Mouse (Mus musculus): ENCODE measurements at regions not wholly inside any gene's neighbourhood (a gene's known extent, or its start where the extent isn't known, plus 50 kb on each side); places are given as distances from the start of the nearest gene placed in this dataset.

DNA sequence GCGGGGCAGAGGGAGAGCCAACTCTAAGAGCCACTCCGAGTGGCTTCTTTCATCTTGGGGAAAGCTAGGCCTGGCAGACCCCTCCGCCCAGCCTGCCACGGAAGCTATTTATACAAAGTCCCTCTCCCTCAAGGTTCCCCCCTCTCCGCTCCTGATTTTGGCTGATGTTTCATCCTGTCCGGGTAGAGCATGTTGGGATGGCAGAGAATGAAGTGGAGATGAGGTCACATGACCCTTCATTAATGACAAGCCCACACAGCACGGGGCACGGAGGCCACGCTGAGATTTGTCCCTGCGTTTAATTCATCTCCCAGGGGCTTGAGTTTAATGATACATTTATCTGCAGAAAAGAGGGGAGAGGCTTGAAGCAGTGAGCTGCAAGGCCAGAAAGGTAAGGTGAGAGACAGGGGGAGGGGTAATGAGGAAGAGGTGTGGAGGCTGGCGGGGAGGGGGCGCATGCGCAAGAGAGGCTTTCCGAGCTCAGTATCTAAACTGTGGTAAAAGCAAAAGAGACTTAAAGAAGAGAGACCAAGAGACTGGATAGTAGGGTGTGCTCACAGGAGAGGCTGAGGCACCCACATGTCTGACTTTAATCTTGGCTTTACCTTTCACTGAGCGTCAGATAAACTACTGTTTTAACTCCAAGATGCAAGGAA lies 111.7 kb downstream of the Chst1 start:
- no peaks in the 10 kb centered on the region for H3K36me3 ChIP-seq (ENCODE audit: control insufficient read depth, insufficient read depth, low read length)
- WGBS, result 37% methylated on average over 15 of the region's 15 CpGs
- TF ChIP-seq CTCF (IDR thresholded peaks at IDR 0.05), result no peak
- no peak for TF ChIP-seq EP300 (IDR thresholded peaks at IDR 0.05; ENCODE audit: insufficient read depth, low read depth, low read length)
- TF ChIP-seq POLR2A (IDR thresholded peaks at IDR 0.05; ENCODE audit: insufficient read depth, low read depth, low read length), result no peak
- intact Hi-C loops (cut with DNase I), result no loop called here
- no peak for DNase-seq
- H3K9ac ChIP-seq (ENCODE audit: low read depth, low read length), result no peak overlapping the region
- H3K27me3 ChIP-seq (ENCODE audit: control insufficient read depth, insufficient read depth, low read length), result no peaks in the 10 kb centered on the region; the same call in 1 of the 2 replicates
- no peaks in the 10 kb centered on the region for H3K4me1 ChIP-seq (ENCODE audit: control insufficient read depth, insufficient read depth, low read length)
- H3K79me2 ChIP-seq (replicated peaks; ENCODE audit: control insufficient read depth, insufficient read depth, low read length), result no peaks in the 10 kb centered on the region
- H3K27ac ChIP-seq, result no peak overlapping the region
- H3K4me3 ChIP-seq, result no peak overlapping the region

DNA sequence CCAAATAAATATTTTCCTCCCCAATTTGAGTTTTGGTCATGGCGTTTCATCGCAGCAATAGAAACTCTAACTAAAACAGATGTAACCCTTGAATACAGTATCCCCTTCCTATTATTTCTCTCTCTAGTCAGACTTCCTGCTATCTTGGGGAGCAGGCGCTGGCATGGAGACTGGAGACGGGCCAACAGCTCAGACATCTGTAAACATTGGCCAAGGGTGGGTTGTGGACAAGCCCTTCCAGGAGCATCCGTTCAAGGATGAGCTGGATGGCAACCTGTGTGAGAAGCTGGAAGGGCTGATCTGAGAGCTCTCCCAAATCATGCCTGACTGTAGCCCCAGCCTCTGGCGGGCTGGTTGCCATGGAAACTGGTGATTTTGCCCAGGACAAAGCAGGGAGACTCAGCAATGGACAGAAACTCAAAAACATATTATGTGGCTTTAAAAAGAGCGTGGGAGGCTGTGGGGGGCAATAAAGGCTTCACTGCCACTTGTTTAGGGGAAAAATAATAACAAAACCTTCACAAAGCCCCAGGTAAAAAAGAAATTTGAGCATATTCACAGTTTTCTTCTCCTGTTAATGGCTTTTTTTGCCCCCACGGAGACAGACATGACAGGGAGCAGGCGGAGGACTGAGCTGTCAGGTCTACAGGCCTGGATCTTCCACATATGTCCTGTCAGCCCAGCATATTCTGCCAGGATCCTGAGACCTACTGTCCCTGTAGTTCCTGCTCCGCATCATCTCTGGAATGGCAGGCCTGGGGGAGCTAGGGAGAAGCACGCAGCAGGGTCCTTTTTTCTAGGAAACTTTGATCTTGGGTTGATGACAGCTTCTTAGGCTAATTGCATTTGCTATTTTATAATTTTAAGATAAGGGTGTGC lies 113.0 kb downstream of the Chst1 start:
- no peaks in the 10 kb centered on the region; the same call in 1 of the 2 replicates for H3K27me3 ChIP-seq (ENCODE audit: control insufficient read depth, insufficient read depth, low read length)
- no peak overlapping the region for H3K27ac ChIP-seq
- no peak overlapping the region for H3K4me3 ChIP-seq
- no peaks in the 10 kb centered on the region for H3K36me3 ChIP-seq (ENCODE audit: control insufficient read depth, insufficient read depth, low read length)
- intact Hi-C loops (cut with DNase I), result no loop called here
- no peak for DNase-seq
- no peaks in the 10 kb centered on the region for H3K79me2 ChIP-seq (replicated peaks; ENCODE audit: control insufficient read depth, insufficient read depth, low read length)
- H3K9ac ChIP-seq (ENCODE audit: low read depth, low read length), result no peak overlapping the region
- no peaks in the 10 kb centered on the region for H3K4me1 ChIP-seq (ENCODE audit: control insufficient read depth, insufficient read depth, low read length)
- 55% methylated on average over 11 of the region's 11 CpGs for WGBS
- no peak for TF ChIP-seq CTCF (IDR thresholded peaks at IDR 0.05)
- no peak for TF ChIP-seq POLR2A (IDR thresholded peaks at IDR 0.05; ENCODE audit: insufficient read depth, low read depth, low read length)
- TF ChIP-seq EP300 (IDR thresholded peaks at IDR 0.05; ENCODE audit: insufficient read depth, low read depth, low read length), result no peak

DNA sequence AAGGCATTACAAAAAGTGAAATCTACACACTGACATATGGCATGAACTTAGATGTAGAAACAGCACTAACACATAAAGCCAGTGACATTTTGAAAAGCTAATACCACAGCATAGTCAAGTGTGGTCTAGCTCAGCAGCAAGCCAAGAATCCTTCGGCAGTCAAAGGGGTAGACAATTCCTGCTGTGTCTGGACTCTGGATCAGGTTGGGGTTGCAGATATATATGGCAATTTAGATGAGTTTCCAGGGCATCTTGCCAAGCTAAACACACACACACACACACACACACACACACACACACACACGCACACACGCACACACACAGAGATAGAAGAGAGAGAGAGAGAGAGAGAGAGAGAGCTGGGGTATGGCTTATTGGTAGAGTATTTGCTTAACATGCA lies 118.2 kb downstream of the Chst1 start:
- Histone ChIP-seq H3K4me3 (no peak overlapping the region), H3K36me3 (ENCODE audit: control insufficient read depth, insufficient read depth, low read length) (no peaks in the 10 kb centered on the region), H3K27me3 (ENCODE audit: control insufficient read depth, insufficient read depth, low read length) (no peaks in the 10 kb centered on the region), H3K27ac (no peak overlapping the region), H3K79me2 (replicated peaks; ENCODE audit: control insufficient read depth, insufficient read depth, low read length) (no peaks in the 10 kb centered on the region), H3K9ac (ENCODE audit: low read depth, low read length) (no peak overlapping the region), H3K4me1 (ENCODE audit: control insufficient read depth, insufficient read depth, low read length) (no peaks in the 10 kb centered on the region)
- TF ChIP-seq CTCF (IDR thresholded peaks at IDR 0.05), result no peak
- no peak for TF ChIP-seq POLR2A (IDR thresholded peaks at IDR 0.05; ENCODE audit: insufficient read depth, low read depth, low read length)
- no peak for TF ChIP-seq EP300 (IDR thresholded peaks at IDR 0.05; ENCODE audit: insufficient read depth, low read depth, low read length)
- WGBS, result 64% methylated on average over 3 of the region's 3 CpGs
- intact Hi-C loops (cut with DNase I), result no loop called here
- DNase-seq, result no peak

DNA sequence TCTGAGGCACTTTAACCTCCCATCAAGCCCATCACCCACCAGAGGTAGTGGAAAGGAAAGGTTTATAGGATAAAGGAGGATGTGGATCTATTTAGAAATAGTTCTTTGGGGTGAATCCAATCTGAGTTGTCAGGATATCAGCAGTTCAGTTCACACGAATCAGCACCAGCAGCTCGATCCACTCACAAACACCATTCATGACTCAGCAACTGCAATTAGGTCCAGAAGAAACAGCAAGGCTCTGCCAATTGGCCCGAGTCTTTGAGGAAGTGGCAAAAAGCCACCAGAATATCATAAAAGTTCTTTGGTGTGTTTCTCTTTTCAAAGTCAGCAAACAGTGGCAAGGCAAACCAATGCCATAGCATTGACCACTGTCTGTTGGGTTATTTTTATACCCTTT lies 122.4 kb downstream of the Chst1 start:
- 50% methylated on average over 3 of the region's 3 CpGs for WGBS
- no peak for TF ChIP-seq CTCF (IDR thresholded peaks at IDR 0.05)
- no peak for TF ChIP-seq POLR2A (IDR thresholded peaks at IDR 0.05; ENCODE audit: insufficient read depth, low read depth, low read length)
- TF ChIP-seq EP300 (IDR thresholded peaks at IDR 0.05; ENCODE audit: insufficient read depth, low read depth, low read length), result no peak
- no peak overlapping the region for H3K4me3 ChIP-seq
- H3K27me3 ChIP-seq (ENCODE audit: control insufficient read depth, insufficient read depth, low read length), result no peaks in the 10 kb centered on the region
- H3K9ac ChIP-seq (ENCODE audit: low read depth, low read length), result no peak overlapping the region
- intact Hi-C loops (cut with DNase I), result no loop called here
- H3K36me3 ChIP-seq (ENCODE audit: control insufficient read depth, insufficient read depth, low read length), result no peaks in the 10 kb centered on the region
- H3K79me2 ChIP-seq (replicated peaks; ENCODE audit: control insufficient read depth, insufficient read depth, low read length), result no peaks in the 10 kb centered on the region
- no peak overlapping the region for H3K27ac ChIP-seq
- no peak for DNase-seq
- peaks cover 2% of the 10 kb centered on the region for H3K4me1 ChIP-seq (ENCODE audit: control insufficient read depth, insufficient read depth, low read length)

DNA sequence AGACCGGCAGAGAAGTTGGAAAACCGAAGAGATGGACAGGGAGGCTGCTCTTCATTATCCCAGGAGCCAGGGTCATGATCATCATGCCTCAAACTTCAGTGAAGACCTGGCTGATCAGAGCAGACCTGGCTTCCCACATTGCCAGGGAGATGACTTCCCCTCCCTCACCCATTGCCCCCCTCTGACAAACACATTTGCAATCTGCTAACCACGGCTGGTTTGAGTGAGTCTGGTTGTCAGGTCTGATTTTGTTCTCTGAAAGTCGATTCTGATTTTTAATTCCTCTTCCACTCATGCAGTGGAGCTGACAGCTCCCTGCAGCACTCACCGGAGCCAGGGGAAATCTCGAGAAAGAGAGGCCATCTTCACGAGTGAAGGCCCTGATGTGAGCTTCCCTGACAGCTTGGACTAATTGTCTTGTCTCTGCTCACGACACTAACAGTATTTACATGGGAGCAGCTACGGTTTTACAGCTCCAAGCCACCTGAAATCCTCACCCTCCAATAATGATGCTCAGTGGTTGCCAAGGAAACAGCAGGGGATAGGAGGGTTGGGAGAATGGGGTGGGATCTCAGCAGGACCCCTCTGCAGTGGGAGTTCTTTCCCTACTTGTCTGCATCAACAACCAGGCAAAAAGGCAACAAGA lies 124.2 kb downstream of the Chst1 start:
- Histone ChIP-seq H3K79me2 (replicated peaks; ENCODE audit: control insufficient read depth, insufficient read depth, low read length) (no peaks in the 10 kb centered on the region), H3K27me3 (ENCODE audit: control insufficient read depth, insufficient read depth, low read length) (no peaks in the 10 kb centered on the region), H3K36me3 (ENCODE audit: control insufficient read depth, insufficient read depth, low read length) (no peaks in the 10 kb centered on the region), H3K4me1 (ENCODE audit: control insufficient read depth, insufficient read depth, low read length) (peaks cover 5% of the 10 kb centered on the region), H3K9ac (ENCODE audit: low read depth, low read length) (no peak overlapping the region), H3K4me3 (no peak overlapping the region), H3K27ac (no peak overlapping the region)
- intact Hi-C loops (cut with DNase I), result no loop called here
- TF ChIP-seq EP300 (IDR thresholded peaks at IDR 0.05; ENCODE audit: insufficient read depth, low read depth, low read length) (no peak), POLR2A (IDR thresholded peaks at IDR 0.05; ENCODE audit: insufficient read depth, low read depth, low read length) (no peak), CTCF (IDR thresholded peaks at IDR 0.05) (no peak)
- no peak for DNase-seq
- 65% methylated on average over 9 of the region's 9 CpGs for WGBS
